Mouse (Mus musculus): ENCODE results near the gene Tmem86b.

Tmem86b gene

DNA sequence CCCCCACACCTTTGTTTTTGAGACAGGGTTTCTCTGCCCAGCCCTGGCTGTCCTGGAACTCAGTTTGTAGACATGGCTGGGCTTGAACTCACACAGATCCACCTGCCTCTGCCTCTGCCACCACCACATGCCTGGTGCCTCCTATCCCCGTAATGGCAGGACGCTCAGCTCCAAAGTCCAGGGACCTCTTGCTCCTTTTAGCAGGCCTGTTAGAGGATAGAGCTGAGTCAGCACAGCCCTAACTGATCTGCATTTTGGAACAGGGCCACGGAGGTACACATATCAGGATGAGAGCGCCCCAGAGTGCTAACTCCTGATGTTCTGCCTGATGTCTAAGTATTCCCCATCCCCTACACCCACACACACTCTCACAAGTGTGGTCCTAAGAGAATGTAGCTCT, at the start of gene Tmem86b:
Tmem86b (minus strand) TSS at position 392 of the 400 bp plus-strand sequence.
- no peak for DNase-seq (ENCODE audit: low read depth, low spot score)

DNA sequence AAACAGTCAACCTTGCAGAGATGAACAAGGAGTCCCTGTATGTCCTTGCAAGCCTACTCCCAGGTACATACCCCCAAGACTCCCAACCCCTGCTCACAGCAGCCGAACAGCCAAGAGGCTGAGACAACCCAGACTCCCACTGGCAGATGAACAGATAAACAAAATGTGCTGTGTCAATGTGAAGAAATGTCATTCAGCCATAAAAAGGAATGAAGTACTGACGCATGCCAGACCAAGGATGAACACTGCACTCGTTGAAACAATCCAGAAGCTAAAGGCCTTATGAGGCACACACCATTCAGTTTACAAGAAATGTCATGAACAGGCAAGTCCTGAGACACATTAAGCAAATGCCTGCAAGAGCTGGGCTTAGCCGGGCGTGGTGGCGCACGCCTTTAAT, 44.0 kb upstream of the Tmem86b start:
- no peak for DNase-seq (ENCODE audit: low read depth, low spot score)

DNA sequence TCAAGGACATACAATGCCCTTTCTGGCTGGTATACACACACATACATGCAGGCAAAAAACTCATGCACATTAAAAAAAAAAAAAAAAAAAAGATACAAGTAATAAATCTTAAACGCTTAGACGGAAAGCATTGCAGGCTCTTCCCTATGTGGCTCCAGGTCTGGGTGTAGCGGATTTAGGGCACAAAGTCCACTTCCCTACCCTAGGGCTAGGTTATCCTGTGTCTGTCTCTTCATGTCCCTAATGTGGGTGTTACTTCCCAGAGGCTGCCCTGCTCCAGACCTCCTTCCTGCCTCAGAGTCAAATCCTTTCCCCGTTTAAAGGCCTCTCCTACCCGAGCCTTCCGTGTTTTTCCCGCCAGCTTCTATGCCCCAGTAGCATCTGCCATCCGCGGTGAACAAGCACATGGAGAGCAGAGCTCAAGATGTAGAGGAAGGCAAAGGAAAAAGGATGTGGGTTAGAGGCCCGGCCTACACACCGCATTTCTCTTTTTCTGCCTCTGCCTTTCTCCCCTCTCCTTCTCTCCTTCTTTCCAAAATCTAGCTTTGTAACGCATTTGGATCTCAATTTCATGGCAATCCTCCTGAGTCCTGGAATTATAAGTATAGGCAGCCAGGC, 43.0 kb upstream of the Tmem86b start:
- DNase-seq (ENCODE audit: low read depth, low spot score), result no peak

DNA sequence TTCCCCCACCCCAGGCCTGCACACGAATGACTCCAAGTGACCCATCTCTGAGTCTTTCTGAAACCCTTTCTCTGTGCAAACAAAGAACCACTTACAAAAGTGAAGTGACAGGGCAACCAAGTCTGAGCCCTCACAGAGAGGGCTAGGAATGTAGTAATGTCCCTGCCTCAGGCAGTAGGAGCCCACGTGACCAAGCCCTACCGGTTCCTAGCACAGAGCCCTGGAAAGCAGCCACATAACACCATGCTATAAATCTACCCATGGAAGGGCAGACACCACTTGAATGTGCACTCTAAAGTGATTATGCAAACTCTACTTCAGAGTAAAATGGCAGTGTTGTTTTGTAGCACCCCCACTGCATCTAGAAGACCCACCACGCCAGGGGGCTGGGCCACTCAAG, 40.7 kb upstream of the Tmem86b start:
- peak; percentile 75 for DNase-seq (ENCODE audit: low read depth, low spot score)

DNA sequence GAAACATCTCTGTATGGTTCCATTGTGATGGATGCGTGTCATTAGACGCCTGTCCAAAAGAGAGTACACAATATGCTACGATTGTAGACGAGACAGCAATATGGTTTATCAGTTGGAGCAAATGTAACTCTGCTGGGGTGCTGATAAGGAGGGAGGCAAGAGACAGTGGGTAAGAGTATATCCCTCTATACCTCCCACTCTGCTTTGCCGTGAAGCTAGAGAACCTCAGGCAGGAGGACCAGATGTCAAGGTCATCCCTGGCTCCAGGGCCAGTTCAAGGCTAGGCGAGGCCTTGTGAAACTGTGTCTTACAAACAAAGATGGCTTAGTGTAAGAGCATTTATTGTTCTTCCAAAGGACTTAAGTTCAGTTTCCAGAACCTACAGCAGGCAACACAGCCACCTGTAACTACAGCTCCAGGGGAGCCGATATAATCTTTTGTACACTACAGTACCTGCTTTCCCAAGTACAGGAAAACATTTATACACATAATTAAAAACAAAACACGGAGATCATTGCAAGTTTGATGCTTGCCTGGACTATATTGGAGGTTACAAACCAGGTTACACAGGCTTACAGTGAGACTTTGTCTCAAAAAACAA, 39.5 kb upstream of the Tmem86b start:
- DNase-seq (ENCODE audit: low read depth, low spot score), result no peak

DNA sequence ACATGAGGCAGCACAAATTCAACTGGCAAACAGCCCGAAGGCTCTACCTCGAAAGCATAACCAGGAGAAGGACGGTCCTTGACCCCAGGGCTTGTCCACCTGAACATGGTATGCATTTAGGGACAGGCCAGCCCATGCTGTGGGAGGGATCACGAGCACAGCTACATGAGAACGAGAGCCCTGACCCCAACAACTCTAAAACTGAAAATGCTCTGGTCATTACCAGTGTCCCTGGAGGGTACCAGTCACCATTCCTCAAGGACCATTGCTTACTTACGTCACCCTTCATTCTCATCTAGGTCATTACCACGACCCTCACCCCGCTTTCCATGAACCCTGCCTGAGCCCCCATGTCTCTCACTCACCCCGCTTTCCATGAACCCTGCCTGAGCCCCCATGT, 37.9 kb upstream of the Tmem86b start:
- DNase-seq (ENCODE audit: low read depth, low spot score), result no peak

DNA sequence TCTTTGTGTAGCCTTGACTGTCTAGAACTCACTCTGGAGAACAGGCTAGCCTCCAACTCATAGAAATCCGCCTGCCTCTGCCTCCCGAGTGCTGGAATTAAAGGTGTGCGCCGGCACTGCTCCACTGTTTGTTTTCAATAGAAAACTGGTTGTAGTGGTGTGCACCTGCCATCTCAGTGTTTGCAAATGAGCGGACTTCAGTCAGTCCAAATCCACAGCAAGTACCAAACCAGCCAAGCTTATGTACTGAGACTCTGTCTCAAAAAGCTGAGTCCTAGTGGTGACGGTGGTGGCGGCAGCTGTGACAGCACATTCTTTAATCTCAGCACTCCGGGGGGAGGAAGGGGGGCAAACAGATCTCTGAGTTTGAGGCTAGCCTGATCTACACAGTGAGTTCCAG, 37.3 kb upstream of the Tmem86b start:
- DNase-seq (ENCODE audit: low read depth, low spot score), result no peak

DNA sequence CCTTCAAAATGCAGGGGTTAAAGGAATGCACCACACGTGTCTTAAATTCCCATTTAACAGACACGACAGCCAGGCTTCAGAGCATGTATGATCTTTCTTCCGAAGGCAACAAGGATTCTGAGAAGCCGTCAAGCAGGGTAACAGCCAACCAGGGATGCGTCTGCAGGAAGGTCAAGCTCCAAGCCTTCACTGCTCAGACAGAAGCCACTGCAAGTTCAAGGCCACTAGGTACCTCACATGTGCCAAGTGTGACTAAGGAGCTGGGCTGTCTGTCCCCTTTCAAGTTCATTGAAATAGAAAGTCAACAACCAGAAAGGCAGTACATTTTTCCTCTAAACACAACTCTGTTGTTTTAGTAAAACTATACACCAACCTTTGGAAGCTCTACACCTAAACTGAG, 35.6 kb upstream of the Tmem86b start:
- no peak for DNase-seq (ENCODE audit: low read depth, low spot score)

DNA sequence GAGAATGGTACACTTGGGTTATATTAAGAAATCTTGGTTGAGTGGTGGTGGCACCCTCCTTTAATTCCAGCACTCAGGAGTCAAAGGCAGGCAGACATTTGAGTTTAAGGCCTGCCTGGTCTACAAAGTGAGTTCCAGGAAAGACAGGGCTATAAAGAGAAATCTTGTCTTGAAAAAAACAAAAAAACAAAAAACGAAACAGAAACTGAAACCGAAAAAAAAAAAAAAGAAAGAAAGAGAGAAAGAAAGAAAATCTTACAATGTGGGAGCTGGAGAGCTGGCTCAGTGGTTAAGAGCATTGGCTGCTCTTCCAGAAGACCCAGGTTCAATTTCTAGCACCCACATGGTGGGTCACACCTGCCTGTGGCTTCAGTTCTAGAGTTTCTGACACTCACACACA, 32.5 kb upstream of the Tmem86b start:
- no peak for DNase-seq (ENCODE audit: low read depth, low spot score)

DNA sequence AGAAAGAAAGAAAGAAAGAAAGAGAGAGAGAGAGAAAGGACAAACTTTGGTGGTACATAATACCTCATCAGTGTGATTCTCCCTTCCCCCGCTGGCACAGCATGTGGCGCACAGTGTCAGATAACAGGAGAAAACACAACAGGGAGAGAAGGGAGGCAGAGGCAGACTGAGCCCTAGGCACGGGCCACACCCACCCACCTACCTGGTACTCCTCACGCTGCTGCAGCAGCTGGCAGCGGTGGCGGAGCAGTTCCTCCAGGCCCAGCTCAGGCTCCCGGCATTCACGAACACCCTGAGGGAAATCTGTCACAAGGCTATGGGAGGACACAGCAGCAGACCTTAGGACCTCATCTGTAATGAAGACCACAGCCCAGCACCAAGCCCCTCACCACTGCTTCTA, 32.0 kb upstream of the Tmem86b start:
- DNase-seq (ENCODE audit: low read depth, low spot score), result peak; percentile 16

DNA sequence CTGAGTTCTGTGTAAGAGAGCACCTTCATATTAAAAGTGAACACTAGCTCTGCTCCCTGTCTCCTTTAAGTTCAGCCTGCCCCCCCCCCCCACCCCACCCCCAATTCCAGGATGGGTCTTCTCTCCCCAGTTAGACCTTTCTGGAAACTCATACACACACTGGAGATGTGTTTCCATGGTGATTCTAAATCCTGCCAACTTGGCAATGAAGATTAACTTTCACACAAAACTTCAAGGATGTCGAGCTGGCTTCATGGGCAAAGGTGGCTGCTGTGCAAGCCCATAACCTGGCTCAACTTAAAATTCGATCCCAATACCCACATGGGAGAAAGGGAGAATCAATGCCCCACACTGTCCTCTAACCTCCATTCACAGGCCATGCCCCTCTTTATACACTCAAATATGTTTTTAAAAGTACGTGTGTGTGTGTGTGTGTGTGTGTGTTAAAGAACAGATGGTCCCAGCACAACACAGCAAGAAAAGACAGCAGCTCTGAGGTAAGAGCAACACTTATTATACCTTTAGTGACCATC, 28.8 kb upstream of the Tmem86b start:
- DNase-seq (ENCODE audit: low read depth, low spot score), result no peak

DNA sequence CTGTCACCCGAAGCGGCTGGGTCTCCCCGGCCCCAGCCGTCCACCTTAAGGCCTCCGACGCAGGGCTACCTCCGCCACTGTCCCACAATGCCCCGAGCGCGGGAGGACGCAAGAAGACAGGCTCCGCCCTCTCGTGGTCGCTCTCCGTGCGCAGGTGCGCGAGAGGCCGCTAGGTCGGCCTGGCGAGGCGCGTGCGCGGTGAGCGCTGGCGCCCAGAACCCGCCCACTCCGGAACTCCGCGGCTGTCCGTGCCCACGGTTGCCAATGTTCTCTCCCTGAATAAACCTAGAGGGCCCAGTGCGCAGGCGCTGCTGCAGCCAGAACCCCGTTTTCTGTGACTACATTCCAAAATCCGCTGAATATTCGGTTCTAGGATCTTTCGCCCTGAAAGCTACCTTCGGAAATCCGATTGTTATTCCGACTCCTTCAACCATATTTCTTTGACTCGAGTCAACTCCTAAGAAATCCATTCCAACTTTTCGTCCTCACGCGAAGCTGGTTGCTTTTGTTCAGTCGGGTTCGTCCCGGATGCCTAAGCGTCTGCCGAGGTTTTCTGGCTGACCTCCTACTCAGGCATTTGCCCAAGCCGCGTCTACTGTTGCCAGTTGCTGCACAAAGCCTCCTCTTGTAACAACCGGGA, 27.8 kb upstream of the Tmem86b start, which contains the start of gene Ppp6r1:
Ppp6r1 (minus strand) TSS at position 108 of the 640 bp plus-strand sequence.
- DNase-seq (ENCODE audit: low read depth, low spot score), result peak; percentile 98

DNA sequence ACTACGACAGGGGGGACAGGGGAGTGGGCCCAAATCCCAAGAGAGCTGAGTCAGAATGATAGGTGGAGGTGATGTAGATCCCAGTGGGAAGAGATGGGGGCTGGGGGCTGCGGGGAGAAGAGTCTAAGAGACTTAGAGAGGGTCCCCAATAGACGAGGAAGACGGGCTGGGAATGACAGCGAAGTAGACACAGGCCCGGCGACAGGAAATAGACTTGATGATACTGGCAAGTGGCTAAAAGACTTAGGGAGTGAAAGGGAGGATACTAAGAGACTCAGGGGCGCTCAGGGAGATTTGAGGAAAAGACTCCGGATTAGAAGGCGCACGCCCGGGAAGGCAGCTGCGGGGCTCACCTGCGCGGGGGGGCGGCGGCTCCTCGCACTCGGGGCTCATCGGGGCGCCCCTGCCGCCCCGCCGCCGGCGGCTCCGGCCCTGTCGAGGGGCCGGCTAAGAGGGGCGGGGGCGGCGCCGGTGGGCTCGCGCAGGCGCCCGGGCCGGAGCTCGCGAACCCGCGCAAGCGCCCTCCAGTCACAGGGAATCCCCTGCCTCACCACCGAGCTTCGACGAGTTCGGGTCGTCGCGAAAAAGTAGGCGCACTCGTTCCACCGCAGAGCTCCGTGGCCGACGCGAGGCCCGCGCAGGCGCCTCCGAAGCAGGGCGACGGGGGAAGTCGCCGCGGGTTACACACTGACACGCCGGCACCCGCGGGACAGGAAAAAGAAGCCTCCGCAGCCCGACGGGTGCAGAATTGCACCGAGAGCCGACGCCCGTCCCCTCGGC, 27.1 kb upstream of the Tmem86b start:
- no peak for DNase-seq (ENCODE audit: low read depth, low spot score)

DNA sequence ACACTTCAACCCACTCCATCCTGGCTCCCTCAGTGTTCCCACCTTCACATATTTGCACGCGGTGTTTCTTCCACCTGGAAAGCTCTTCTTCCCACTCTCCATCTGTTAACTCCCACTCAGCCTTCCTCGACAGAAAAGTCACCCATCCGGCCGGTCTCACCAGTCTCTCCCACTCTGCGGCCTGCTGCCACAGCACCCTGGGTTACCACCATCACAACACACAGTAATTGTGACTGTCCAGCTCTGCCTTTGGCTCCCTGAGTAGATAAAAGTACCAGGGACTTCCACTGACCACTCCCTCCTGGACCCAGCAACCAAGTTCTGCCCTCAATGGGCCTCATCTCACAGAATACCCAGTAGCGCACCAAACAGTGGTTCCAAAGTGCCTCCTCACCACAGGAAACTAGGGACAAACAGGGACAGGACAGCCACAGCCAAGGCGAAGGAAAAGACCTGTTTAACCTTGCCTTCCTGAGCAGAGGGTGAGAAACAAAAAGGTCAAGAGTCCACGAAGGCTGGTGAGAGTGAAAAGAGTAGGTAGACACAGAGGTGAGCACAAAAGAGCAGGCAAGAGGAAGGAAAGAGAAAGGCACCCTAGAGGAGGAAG, 26.4 kb upstream of the Tmem86b start:
- no peak for DNase-seq (ENCODE audit: low read depth, low spot score)

DNA sequence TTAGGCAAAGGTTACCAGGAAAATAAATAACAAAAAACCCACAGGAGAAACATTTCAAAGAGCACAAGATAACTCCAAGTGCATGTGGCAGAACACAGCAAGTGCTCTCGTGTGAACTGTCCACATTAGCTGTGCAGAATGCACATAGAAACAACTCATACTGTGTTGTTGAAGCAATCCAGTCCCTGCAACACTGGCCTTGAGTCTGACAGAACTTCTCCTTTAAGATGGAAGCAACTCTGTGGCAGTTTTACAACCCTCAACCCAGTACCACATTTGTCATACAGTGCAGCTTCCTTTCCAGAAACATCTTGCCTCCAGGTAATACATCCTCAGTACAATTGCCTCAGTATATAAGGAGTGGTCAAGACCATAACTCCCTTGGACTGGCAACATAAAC, 25.6 kb upstream of the Tmem86b start:
- no peak for DNase-seq (ENCODE audit: low read depth, low spot score)

DNA sequence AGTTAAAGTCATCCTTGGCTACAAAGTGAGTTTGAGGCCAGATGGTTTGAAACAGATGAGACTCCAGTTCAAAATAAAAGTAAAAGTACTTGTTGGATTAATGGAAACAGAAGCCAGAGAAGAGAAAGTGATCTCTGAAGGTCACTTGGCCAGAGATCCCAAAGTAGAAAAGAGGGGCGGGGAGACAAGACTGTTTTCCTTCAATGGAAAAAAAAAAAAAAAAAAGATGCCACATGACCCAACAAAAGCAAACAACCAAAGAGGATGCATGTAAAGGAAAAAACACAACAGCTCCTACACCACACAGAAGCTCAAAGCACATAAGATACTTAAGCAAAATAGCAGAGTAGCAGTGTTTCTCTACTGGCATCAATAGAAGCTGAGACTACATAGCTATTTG, 24.7 kb upstream of the Tmem86b start:
- no peak for DNase-seq (ENCODE audit: low read depth, low spot score)

DNA sequence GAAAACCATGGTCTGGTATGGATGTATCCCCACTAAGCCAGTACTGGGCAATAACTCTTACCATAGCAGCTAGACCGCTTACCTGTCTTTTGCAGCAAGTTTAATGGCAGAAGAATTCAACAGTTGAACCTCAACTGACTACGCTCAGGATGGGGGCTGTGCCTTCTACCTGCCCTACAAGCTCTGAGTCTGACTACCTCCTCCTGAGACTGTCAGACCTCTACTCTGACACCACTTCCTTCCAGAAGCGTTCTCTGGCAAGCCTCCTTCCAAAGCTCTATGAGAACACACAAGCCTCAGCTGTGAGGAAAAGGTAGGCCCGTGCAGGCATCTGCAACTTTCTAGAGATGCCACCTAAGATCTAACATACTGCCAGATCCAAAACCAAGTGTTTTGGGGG, 24.2 kb upstream of the Tmem86b start:
- no peak for DNase-seq (ENCODE audit: low read depth, low spot score)

DNA sequence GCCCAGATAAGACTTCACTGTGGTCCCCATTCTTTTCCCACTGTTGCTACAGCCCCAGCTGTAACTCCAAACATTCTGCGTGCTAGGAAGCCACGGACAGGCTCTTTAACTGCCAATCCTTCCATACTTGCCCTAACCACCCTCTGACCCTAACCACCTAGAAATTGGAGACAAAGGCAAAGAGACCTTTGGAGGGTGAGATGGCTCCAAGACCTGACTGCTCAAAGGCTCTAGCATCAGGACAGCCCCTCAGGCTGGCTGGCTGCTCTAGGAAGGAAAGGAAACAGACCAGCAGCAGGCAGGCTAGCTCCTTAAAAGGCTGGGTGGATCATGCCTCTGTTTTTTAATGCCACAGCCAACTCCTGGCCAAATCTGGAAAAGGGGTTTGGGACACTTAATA, 23.0 kb upstream of the Tmem86b start:
- no peak for DNase-seq (ENCODE audit: low read depth, low spot score)

DNA sequence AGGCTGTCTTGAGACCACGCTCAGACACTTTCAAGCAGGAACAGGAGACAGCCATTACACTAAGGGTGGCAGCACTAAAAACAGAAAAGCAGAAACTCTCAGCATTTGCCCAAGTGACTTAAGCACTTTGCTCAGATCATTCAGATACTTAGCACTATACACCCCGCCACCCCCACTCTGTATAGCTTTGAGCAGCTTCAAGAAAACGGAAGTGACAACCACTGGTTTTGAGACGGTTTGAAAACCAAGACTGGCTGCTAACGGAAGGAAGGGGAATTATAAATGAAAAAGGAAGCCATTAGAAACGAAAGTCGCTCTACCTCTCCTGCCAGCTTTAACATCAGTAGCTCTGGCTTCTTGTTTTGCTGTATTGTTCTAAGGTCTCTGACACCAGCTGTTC, 22.6 kb upstream of the Tmem86b start:
- DNase-seq (ENCODE audit: low read depth, low spot score), result no peak

DNA sequence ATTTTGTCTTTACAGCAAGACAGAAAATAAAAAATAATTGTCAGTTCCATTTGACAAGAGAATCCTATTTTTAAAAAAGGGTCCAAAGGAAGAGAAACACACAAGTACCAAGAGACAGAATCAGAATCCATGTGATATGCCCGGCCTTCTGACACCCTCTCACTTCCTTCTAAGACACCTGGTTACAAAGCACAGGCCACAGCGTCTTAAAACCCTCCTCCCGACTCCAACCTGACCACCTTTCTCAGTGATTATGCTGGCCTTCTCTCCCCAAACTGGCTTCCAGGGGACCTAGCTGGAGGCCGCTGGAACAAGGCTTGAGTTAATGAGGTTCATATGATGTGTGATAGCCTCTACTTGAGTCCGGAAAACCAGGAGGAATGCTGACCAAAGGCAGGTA, 22.1 kb upstream of the Tmem86b start:
- DNase-seq (ENCODE audit: low read depth, low spot score), result no peak

DNA sequence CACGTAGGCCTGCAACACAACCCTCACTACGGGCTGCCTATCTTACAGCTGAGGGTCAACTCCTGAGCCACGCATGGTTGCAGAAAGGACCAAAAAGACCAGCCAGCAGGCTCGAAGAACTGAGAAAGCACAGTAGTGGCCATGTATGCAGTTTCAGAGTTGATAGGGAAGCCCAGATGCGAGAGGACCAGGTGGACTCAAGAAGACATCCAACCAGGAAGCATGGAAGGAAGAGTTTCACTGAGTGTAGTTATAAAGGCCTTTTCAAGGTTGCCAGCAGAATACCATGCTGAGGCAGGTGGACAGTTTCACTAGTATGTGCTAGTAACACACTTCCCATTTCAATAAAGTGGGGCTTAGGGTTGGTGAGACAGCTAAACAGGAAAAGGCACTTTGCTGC, 21.5 kb upstream of the Tmem86b start:
- no peak for DNase-seq (ENCODE audit: low read depth, low spot score)

DNA sequence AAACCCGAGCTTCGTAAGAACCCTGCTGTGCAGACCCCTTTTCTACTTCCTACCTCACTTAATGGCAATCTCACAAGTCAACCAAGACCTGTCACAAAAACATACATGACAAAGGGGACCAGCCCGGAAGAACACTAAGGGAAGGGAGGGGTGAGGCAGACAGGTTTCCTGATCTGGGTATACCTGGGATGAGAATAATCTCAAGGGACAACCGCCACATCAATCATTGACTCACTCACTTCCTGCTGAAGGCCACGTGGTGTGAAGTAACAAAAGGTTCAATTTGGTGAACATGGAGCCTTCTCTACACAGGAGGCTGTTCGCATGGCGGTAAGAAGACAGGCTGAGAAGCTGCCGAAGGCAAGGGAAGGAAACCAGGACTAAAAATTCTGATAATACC, 20.4 kb upstream of the Tmem86b start:
- peak; percentile 50 for DNase-seq (ENCODE audit: low read depth, low spot score)

Data from ZHBTc4 (cell line).